Mouse (Mus musculus) urinary bladder, postnatal 25 days (tissue): ENCODE measurements around the gene Foxd1.

Experiments
- DNase-seq: peaks from one replicate; pipeline ENCODE4 v3.0.0; 2022; ENCODE audit warnings: low spot score

Gene Foxd1

DNA sequence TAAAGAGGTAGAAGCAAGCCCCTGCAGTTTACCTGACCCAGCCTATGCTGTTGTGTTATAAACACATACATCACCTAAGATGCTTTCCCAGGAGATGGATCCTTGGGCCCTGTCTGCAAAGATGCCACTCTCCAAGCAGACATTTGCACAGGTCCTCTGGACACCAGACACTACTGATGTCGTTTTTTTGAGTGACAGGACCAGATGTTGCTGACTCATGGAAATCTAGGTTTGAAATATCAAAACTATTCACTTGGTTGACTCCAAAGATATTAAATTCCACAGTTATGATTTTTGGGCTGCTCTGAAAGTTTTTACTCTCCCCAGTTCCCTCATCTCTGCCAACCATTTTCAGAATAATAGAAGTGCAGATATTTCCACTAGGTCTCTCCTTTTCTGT is 35.0 kb downstream of the Foxd1 start:
- DNase-seq, result no peak

DNA sequence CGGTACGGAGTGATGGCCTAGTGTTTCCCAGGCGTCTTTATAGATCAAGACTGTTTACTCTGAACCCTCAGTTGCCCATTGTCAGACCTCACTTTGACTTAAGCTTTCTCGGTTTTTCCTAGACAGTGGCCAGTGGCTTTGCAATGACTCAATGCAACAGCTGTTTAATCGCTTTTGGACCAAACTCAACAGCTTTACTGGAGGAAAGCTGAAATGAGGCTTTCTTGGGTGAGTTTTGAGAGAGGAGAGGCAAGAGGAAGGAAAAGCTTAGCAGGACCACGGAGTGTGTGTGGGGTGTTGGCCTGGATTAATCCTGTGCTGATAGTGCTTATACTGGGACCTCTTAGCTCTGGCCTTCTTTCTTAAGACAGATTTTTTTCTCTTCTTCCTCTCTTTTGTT is 36.3 kb downstream of the Foxd1 start:
- no peak for DNase-seq

GRCm38 (mm10) chr13:98390771-98391634 is 37.0 kb downstream of the Foxd1 start:
- DNase-seq, result peak; percentile 11

- no peak for DNase-seq
These were observed 37.6 kb downstream of the Foxd1 start for GRCm38 (mm10) chr13:98391635-98391990.

DNA sequence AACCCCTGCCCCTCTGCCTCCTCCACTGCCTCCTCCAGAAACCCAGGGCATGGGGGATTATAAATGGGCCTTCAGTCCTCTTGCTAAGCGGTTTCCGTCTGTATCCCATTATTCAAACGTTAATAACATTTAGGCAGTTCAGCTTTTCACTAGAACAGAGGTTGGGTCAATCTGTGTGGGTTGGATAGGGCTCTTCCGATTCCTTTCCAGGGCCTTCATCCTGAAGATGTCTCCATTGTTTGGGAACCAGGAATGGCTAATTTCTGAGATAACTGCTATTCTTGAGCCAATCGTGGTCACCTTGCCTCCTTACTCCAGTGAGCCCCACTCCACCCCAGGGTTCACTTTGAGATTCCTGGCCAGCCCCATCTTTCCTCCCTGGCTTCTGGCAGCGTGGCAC is 38.0 kb downstream of the Foxd1 start:
- no peak for DNase-seq

DNA sequence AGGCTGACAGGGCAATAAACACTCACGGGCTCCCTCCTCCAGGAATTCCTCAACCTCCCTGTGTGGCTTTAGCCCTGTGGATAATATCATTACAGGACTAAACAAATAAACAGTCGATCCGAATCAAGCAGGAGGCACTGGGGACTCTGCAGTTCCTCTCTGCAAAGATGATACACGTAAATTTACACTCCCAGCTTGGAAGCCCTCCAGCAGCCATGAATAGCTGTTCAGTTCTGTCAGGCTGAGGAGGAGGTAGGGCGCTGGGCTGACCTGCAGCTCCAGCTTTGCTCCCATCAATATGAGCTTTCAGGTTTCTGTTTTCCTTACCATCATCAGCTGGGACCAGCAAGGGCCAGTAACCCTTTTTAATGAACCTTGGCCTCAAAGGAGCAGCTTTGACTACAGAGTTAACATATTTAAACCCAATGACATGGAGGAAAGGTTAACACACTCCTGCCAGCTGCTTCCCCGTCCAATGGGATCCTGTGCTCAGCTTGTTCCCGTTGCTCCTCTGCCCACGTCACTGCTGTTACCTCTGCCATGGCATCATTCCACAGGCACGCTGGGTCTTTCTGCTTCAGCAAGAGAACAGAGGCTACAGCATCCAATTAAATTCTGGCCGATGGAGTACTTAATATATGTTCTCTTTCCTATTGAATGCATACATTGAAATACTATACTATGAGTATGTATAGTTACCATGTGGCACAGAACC is 39.5 kb downstream of the Foxd1 start:
- no peak for DNase-seq
